In the genomic region with DNA sequence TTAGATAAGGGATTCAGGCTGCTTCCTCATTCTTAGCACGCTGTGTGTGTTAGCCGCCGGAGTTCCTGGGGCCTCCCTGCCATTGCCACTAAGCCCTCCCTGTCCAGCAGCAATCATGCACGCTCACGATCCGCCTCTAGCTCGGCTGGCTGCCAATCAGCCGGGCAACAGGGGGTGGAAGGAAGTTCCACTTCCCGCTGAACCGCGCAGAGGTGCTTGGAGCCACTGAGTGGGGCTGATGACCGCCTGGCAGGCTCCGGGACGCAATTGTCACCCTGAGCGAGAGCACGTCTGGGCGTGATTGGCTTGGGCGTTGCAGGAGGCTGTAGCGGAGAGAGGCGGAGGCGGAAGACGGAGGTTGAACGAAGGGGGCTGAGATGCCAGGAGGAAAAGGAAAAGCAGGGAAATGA, we compare ENCODE assay signal across 8 mouse cellular contexts. TPM values are rescaled to one million over a fixed set of nuclear protein-coding genes. Genes with fewer than 3 reads are reported as not detected.
DNase-seq lines count a peak whose midpoint lies in the region; ATAC-seq and TF ChIP-seq lines count a peak whose summit lies in the region.

No protein-coding gene starts in this region.

- 0 out of 2 replicates have a peak overlapping the region, but pooled peaks have one; percentile 4 for H3K4me3 ChIP-seq in bone marrow macrophage, adult 2 months (ENCODE audit: insufficient read depth, low read length)
- peak overlapping the region; percentile 50 for H3K4me3 ChIP-seq in embryonic facial prominence, embryonic 14.5 days (ENCODE audit: low read depth, low read length)
- peak overlapping the region; percentile 47 for H3K4me3 ChIP-seq in limb, embryonic 12.5 days (replicated peaks)
- peak overlapping the region; percentile 43 for H3K4me3 ChIP-seq in midbrain, embryonic 13.5 days (replicated peaks)

- peak; percentile 92 for DNase-seq in embryonic facial prominence, embryonic 14.5 days (ENCODE audit: low spot score)
- peak; percentile 90 to 93 for DNase-seq in heart, adult 9 months (ENCODE audit: low spot score in 2 of 2)
- DNase-seq in kidney, adult 9 months = peak; percentile 87
- DNase-seq in spleen, adult 18-20 months = peak; percentile 34 to 41

- TF ChIP-seq POLR2A in bone marrow macrophage, adult 2 months (IDR thresholded peaks at IDR 0.05; ENCODE audit: borderline replicate concordance, low read depth, low read length) = no peak

- peak overlapping the region; percentile 66 for H3K9ac ChIP-seq in embryonic facial prominence, embryonic 14.5 days (ENCODE audit: low read depth, low read length)
- peak overlapping the region; percentile 47; the same call in 1 of the 2 replicates for H3K9ac ChIP-seq in limb, embryonic 12.5 days (replicated peaks)
- H3K9ac ChIP-seq in midbrain, embryonic 13.5 days (replicated peaks) = peak overlapping the region; percentile 60

- no peak overlapping the region for H3K27ac ChIP-seq in bone marrow macrophage, adult 2 months (ENCODE audit: insufficient read depth, low read depth, low read length)
- peak overlapping the region; percentile 65; the same call in 1 of the 2 replicates for H3K27ac ChIP-seq in embryonic facial prominence, embryonic 14.5 days (replicated peaks; ENCODE audit: low read depth, low read length)
- 0 out of 2 replicates have a peak overlapping the region, but pooled peaks have one; percentile 23 for H3K27ac ChIP-seq in limb, embryonic 12.5 days
- peak overlapping the region; percentile 71 for H3K27ac ChIP-seq in midbrain, embryonic 13.5 days

- H3K27me3 ChIP-seq in embryonic facial prominence, embryonic 14.5 days (replicated peaks; ENCODE audit: control insufficient read depth, insufficient read depth, low read length) = no peaks in the 10 kb centered on the region; the same call in 1 of the 2 replicates
- H3K27me3 ChIP-seq in limb, embryonic 12.5 days = peaks cover 21% of the 10 kb centered on the region
- H3K27me3 ChIP-seq in midbrain, embryonic 13.5 days = peaks cover 9% of the 10 kb centered on the region; the same call in 1 of the 2 replicates

- H3K9me3 ChIP-seq in embryonic facial prominence, embryonic 14.5 days (ENCODE audit: control insufficient read depth, low read length) = peaks cover 4% of the 10 kb centered on the region; the same call in 1 of the 2 replicates
- peaks cover 5% of the 10 kb centered on the region; the same call in 1 of the 2 replicates for H3K9me3 ChIP-seq in limb, embryonic 12.5 days
- H3K9me3 ChIP-seq in midbrain, embryonic 13.5 days = no peaks in the 10 kb centered on the region

- H3K4me2 ChIP-seq in embryonic facial prominence, embryonic 14.5 days (ENCODE audit: low read depth, low read length) = peak overlapping the region; percentile 84
- peak overlapping the region; percentile 61 for H3K4me2 ChIP-seq in limb, embryonic 12.5 days
- H3K4me2 ChIP-seq in midbrain, embryonic 13.5 days (replicated peaks) = peak overlapping the region; percentile 64

- peak; percentile 92 for ATAC-seq in embryonic facial prominence, embryonic 14.5 days (ENCODE audit: low read depth)
- ATAC-seq in limb, embryonic 12.5 days (ENCODE audit: insufficient number of reproducible peaks, insufficient read depth, low FRiP score, low TSS enrichment, low read depth) = peak; percentile 71
- ATAC-seq in midbrain, embryonic 13.5 days = peak; percentile 95
- ATAC-seq in erythroid progenitor cell, adult 5-6 weeks (replicated peaks; ENCODE audit: low FRiP score, poor library complexity, severe bottlenecking) = no peak

- no peaks in the 10 kb centered on the region for H3K36me3 ChIP-seq in embryonic facial prominence, embryonic 14.5 days (ENCODE audit: control insufficient read depth, insufficient read depth, low read length)
- H3K36me3 ChIP-seq in limb, embryonic 12.5 days = no peaks in the 10 kb centered on the region
- no peaks in the 10 kb centered on the region for H3K36me3 ChIP-seq in midbrain, embryonic 13.5 days

- TF ChIP-seq CTCF in bone marrow macrophage, adult 2 months (IDR thresholded peaks at IDR 0.05; ENCODE audit: low read depth, low read length) = no peak

- 0% methylated on average over 23 of the region's 23 CpGs for WGBS in embryonic facial prominence, embryonic 14.5 days
- WGBS in limb, embryonic 12.5 days = under 1% methylated on average over 23 of the region's 23 CpGs
- under 1% methylated on average over 23 of the region's 23 CpGs for WGBS in midbrain, embryonic 13.5 days

- no peaks in the 10 kb centered on the region for H3K4me1 ChIP-seq in bone marrow macrophage, adult 2 months (ENCODE audit: control insufficient read depth, insufficient read depth, low read length)
- no peaks in the 10 kb centered on the region for H3K4me1 ChIP-seq in embryonic facial prominence, embryonic 14.5 days (ENCODE audit: control insufficient read depth, insufficient read depth, low read length)
- 0 out of 2 replicates have a peak, but pooled peaks cover 4% of the 10 kb centered on the region for H3K4me1 ChIP-seq in limb, embryonic 12.5 days (replicated peaks)
- peaks cover 20% of the 10 kb centered on the region for H3K4me1 ChIP-seq in midbrain, embryonic 13.5 days (replicated peaks)

RNA-seq across cellular contexts. Expression of a gene that starts 5.0 kb away (rescaled TPM):
- polyA plus RNA-seq in bone marrow macrophage, adult 2 months (2012; ENCODE audit: insufficient read depth, insufficient read length, missing spikeins) = not detected in 2 replicates
- polyA plus RNA-seq in embryonic facial prominence, embryonic 14.5 days (2014; fragmentation: Nextera tagmentation; extraction: Ambion mirVana) = 3.3 and 3.8 TPM in 2 replicates
- polyA plus RNA-seq in limb, embryonic 12.5 days (2016; fragmentation: Nextera tagmentation; extraction: Ambion mirVana) = 1.1 and 1.2 TPM in 2 replicates
- 8.2 and 9.7 TPM in 2 replicates for polyA plus RNA-seq in midbrain, embryonic 13.5 days (2015; fragmentation: Nextera tagmentation; extraction: Ambion mirVana)
- not detected in 2 replicates for total RNA-seq in erythroid progenitor cell, adult 5-6 weeks (2015; ENCODE audit: low replicate concordance)
- 0.64 TPM in 1 of 2 replicates, not detected in the other for total RNA-seq in erythroid progenitor cell, adult 5-6 weeks (2017; ENCODE audit: low replicate concordance)

Comparison
In these comparisons a context has a peak if more than half of its experiments do, and no peak if none do; other contexts are left out.
1. DNase-seq: peak in every context shown above with its lines; median percentile 92 in embryonic facial prominence, embryonic 14.5 days; 92 in heart, adult 9 months; 87 in kidney, adult 9 months; 38 in spleen, adult 18-20 months.